Mouse (Mus musculus) erythroid progenitor cell, adult 5-6 weeks (primary cell): Measurements from ENCODE around the gene Ces1f. TPM values are rescaled to one million over a fixed set of nuclear protein-coding genes. Genes with fewer than 3 reads are reported as not detected.

Experiments used
- ATAC-seq: replicated peaks from 2 replicates; pipeline ENCODE4 v1.8.0; 2016; ENCODE audit warnings: moderate number of reproducible peaks, mild to moderate bottlenecking, moderate TSS enrichment, inconsistent platforms; ENCODE audit not compliant: poor library complexity, low FRiP score, severe bottlenecking
- total RNA-seq, 2 experiments: library from RNA; stranded (forward) in 1 of 2; stranded (reverse) in 1 of 2; fragments of 150-400 nt in 1 of 2; fragments of 186-747, 209-891 nt in 1 of 2; gene quantifications; 2 replicates each; pipeline versions ENCODE4 v1.2.3 to v1.2.4; 2015 to 2017; ENCODE audit warnings: low replicate concordance in 2 of 2

Gene Ces1f
- total RNA-seq, 2 experiments from 2014 or later: not detected

GRCm38 (mm10) chr8:93217867-93218266, 61.7 kb downstream of the Ces1f start:
- no peak for ATAC-seq

DNA sequence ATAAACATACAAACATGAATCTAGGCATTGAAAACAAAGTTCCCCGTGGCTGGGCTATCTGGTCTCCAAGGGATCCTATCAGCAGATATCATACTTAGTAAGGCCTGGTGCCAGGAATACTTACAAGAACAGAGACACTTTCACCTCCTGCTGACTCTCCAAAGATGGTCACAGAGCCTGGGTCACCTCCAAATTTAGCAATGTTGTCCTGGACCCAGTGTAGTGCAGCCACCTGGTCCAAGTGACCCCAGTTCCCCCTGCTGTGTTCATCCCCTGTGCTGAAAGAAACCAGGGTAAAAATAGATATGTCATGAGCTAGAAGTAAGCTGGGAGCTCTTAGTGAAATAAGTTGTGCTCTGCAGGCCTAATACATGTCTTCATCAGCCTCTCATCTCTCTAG, 62.2 kb downstream of the Ces1f start:
- ATAC-seq: no peak

GRCm38 (mm10) chr8:93211091-93211490, 68.5 kb downstream of the Ces1f start:
- no peak for ATAC-seq

Other genes starting within 250 kb of the Ces1f start
- gene Ces1a, start 231.6 kb downstream of the Ces1f start, total RNA-seq (2015; ENCODE audit: low replicate concordance): not detected in 2 replicates
- gene Ces1a, start 231.6 kb downstream of the Ces1f start, total RNA-seq (2017; ENCODE audit: low replicate concordance): not detected in 2 replicates
- not detected in 2 replicates for gene Ces1b, start 199.7 kb downstream of the Ces1f start, total RNA-seq (2015; ENCODE audit: low replicate concordance)
- gene Ces1b, start 199.7 kb downstream of the Ces1f start, total RNA-seq (2017; ENCODE audit: low replicate concordance): not detected in 2 replicates
- gene Ces1c, start 148.5 kb downstream of the Ces1f start, total RNA-seq (2015; ENCODE audit: low replicate concordance): 2.5 TPM in 1 of 2 replicates, not detected in the other
- not detected in 2 replicates for gene Ces1c, start 148.5 kb downstream of the Ces1f start, total RNA-seq (2017; ENCODE audit: low replicate concordance)
- not detected in 2 replicates for gene Ces1d, start 81.9 kb downstream of the Ces1f start, total RNA-seq (2015; ENCODE audit: low replicate concordance)
- 2.1 TPM in 1 of 2 replicates, not detected in the other for gene Ces1d, start 81.9 kb downstream of the Ces1f start, total RNA-seq (2017; ENCODE audit: low replicate concordance)
- gene Ces1e, start 50.1 kb downstream of the Ces1f start, total RNA-seq (2015; ENCODE audit: low replicate concordance): not detected in 2 replicates
- gene Ces1e, start 50.1 kb downstream of the Ces1f start, total RNA-seq (2017; ENCODE audit: low replicate concordance): not detected in 2 replicates
- gene Ces1g, start 57.6 kb upstream of the Ces1f start, total RNA-seq (2015; ENCODE audit: low replicate concordance): not detected in 2 replicates
- gene Ces1g, start 57.6 kb upstream of the Ces1f start, total RNA-seq (2017; ENCODE audit: low replicate concordance): not detected in 2 replicates
- gene Ces1h, start 100.0 kb upstream of the Ces1f start, total RNA-seq (2015; ENCODE audit: low replicate concordance): not detected in 2 replicates
- not detected in 2 replicates for gene Ces1h, start 100.0 kb upstream of the Ces1f start, total RNA-seq (2017; ENCODE audit: low replicate concordance)